Mouse (Mus musculus) E14TG2a.4 (cell line): ENCODE measurements at regions not wholly inside any gene's neighbourhood (a gene's known extent, or its start where the extent isn't known, plus 50 kb on each side); places are given as distances from the start of the nearest gene placed in this dataset.

Experiments
- CTCF ChIP-seq: conservative IDR thresholded peaks from 2 replicates; pipeline ENCODE4 v1.5.1; 2014; ENCODE audit warnings: low read length
- NANOG ChIP-seq: IDR thresholded peaks from 2 replicates; pipeline ENCODE4 v1.6.1; 2014; ENCODE audit warnings: borderline replicate concordance, low read length, mixed read lengths

DNA sequence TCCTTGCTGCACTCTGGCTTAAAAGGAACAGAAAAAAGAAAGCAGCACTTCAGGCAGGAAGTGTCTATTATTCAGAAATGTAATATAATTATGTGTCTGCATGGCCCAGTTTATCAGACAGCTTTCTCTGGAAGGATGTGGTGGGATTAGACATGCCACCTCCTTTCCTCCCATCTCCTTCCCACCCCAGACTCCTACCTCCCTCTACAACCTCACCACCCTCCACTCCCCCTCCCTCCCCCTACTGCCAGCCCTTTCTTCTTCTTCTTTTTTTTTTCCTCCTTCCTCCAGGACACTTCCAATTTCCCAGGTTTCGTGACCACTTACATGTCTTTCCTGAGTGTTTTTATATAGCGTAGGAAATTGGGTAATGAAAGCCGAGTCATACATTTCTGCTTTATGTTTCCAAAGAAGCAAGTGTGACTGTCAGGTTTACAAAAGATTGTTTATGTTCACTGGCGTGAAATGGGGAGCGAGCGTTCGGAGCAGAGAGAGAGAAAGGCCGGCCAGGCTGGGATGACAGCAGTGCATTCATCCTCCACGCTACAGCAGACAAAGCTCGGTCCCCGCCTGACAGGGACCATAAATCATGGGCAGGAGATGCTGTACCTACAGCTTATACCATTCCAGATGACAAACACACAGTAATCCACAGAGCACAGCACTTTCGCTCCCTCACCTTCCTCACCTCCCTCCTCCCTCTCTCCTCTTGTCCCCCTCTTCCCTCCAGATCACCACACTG is 354.6 kb upstream of the Zfp703 start:
- TF ChIP-seq CTCF: no peak
- TF ChIP-seq NANOG: no peak
